Mouse (Mus musculus): Measurements from ENCODE around the gene Etv3.
"Not testable (repeated sequence)": the region's sequence is repeated elsewhere in the genome, so short reads cannot be mapped to it uniquely, and the experiment has no call there.

DNA sequence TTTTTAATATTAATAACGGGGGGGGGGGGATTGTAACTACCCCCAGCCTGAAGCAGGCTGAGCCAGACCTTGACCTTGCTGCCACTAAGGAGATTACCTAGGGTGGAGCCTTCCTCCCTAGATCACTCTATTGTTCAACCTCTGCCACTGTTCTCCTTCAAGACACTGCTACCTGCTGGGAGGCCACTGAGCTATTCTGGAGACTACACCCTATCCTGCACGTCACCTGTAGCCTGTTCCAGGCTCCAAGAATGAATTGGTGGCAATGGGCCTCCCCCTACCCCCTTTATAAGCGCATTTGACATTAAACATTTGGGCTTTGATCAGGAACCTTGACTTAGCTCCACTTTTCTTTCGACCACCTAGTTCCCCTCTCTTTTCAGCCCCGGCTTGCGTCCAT, 46.6 kb upstream of the Etv3 start:
- TF ChIP-seq CTCF (IDR thresholded peaks at IDR 0.05; ENCODE audit: low read depth, low read length); POLR2AphosphoS5 (IDR thresholded peaks at IDR 0.05; ENCODE audit: insufficient replicate concordance, low read depth, low read length); TAL1 (conservative IDR thresholded peaks at IDR 0.05; ENCODE audit: low read depth, low read length); GATA1 (IDR thresholded peaks at IDR 0.05; ENCODE audit: borderline replicate concordance, low read length); GATA2 (IDR thresholded peaks at IDR 0.05; ENCODE audit: borderline replicate concordance, low read depth, low read length): not testable (repeated sequence)
